Mouse (Mus musculus) heart, embryonic 16.5 days (tissue): ENCODE measurements around the gene Tubgcp5. TPM values are rescaled to one million over a fixed set of nuclear protein-coding genes. Genes with fewer than 3 reads are reported as not detected.

Experiments
- ATAC-seq: fragments of 200-750 bp; cut with Nextera tagmentation; replicated peaks from 2 replicates; pipeline ENCODE4 v1.8.0; 2017; ENCODE audit warnings: moderate number of reproducible peaks; ENCODE audit not compliant: insufficient read depth, low FRiP score; ENCODE audit errors: extremely low read depth
- H3K27ac ChIP-seq: fragments of 300-500 bp; sonication (generic); 2 replicates; pipeline ENCODE4 v1.5.1; 2014; ENCODE audit warnings: mild to moderate bottlenecking, low read length, control low read depth, moderate library complexity
- H3K27me3 ChIP-seq: fragments of 300-500 bp; sonication (generic); 2 replicates; pipeline ENCODE4 v1.6.1; 2014; ENCODE audit warnings: low read length, mixed read lengths; ENCODE audit not compliant: control insufficient read depth, insufficient read depth
- H3K36me3 ChIP-seq: fragments of 300-500 bp; sonication (generic); 2 replicates; pipeline ENCODE4 v1.6.1; 2014; ENCODE audit not compliant: control insufficient read depth, insufficient read depth
- H3K4me1 ChIP-seq: fragments of 300-500 bp; sonication (generic); 2 replicates; pipeline ENCODE4 v1.6.1; 2014; ENCODE audit warnings: low read length, mixed read lengths; ENCODE audit not compliant: control insufficient read depth, insufficient read depth
- H3K4me2 ChIP-seq: fragments of 300-500 bp; sonication (generic); 2 replicates; pipeline ENCODE4 v1.6.1; 2014; ENCODE audit warnings: low read depth, mild to moderate bottlenecking, control low read depth, low read length
- H3K4me3 ChIP-seq: fragments of 300-500 bp; sonication (generic); 2 replicates; pipeline ENCODE4 v1.5.1; 2014; ENCODE audit warnings: mild to moderate bottlenecking, control low read depth, low read length
- H3K9ac ChIP-seq: fragments of 300-500 bp; sonication (generic); 2 replicates; pipeline ENCODE4 v1.6.1; 2014; ENCODE audit warnings: low read length, control low read depth
- H3K9me3 ChIP-seq: fragments of 300-500 bp; sonication (generic); replicated peaks from 2 replicates; pipeline ENCODE4 v1.6.1; 2016; ENCODE audit warnings: low read length; ENCODE audit not compliant: control insufficient read depth
- WGBS: fragments of 180-500 bp; shearing (Covaris S2); extraction: QIAGEN DNeasy Blood & Tissue Kit; methylation state at CpG from one replicate; pipeline ENCODE4 v1.1.7; 2014; 5-methylcytosine and 5-hydroxymethylcytosine counted together
- polyA plus RNA-seq: library from polyadenylated mRNA; unstranded; fragments of >200 nt; fragmentation: Nextera tagmentation; extraction: Ambion mirVana; gene quantifications from 2 replicates; pipeline ENCODE4 v1.2.1, GENCODE M21; 2015

The Tubgcp5 gene
- polyA plus RNA-seq, 1 experiment from 2014 or later = 22.6 TPM

DNA sequence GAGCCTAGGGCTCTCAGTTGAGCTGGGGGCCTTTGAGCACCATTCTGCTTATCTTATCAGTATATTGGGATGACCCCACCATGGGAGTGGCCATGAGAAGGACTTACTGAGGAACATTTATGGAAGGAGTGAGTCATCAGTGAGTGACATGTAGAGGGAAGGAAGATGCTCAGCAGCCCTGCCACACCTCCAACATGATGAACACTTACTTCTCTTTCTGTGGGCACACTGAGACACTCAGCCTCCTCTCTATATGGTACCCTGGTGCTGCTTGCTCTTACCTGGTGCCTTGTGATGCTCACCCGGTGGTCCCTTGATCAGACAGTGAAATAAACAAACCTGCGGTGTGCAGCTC lies 65.5 kb downstream of the Tubgcp5 start:
- Histone ChIP-seq H3K27ac (no peak overlapping the region), H3K9ac (no peak overlapping the region), H3K4me2 (no peak overlapping the region), H3K9me3 (no peaks in the 10 kb centered on the region), H3K27me3 (no peaks in the 10 kb centered on the region), H3K4me1 (0 out of 2 replicates have a peak, but pooled peaks cover 3% of the 10 kb centered on the region), H3K36me3 (no peaks in the 10 kb centered on the region), H3K4me3 (no peak overlapping the region)
- WGBS = 78% methylated on average over 2 of the region's 2 CpGs
- ATAC-seq = no peak

- H3K4me3 ChIP-seq = no peak overlapping the region
- 80% methylated on average over 6 of the region's 6 CpGs for WGBS
- no peaks in the 10 kb centered on the region for H3K27me3 ChIP-seq
- no peak overlapping the region for H3K4me2 ChIP-seq
- no peak for ATAC-seq
- no peaks in the 10 kb centered on the region for H3K36me3 ChIP-seq
- H3K4me1 ChIP-seq = 0 out of 2 replicates have a peak, but pooled peaks cover 3% of the 10 kb centered on the region
- no peaks in the 10 kb centered on the region for H3K9me3 ChIP-seq
- H3K9ac ChIP-seq = no peak overlapping the region
- no peak overlapping the region for H3K27ac ChIP-seq
These were observed 66.0 kb downstream of the Tubgcp5 start for GRCm38 (mm10) chr7:55859956-55860355.

- Histone ChIP-seq H3K4me1 (0 out of 2 replicates have a peak, but pooled peaks cover 3% of the 10 kb centered on the region), H3K27ac (no peak overlapping the region), H3K4me3 (no peak overlapping the region), H3K4me2 (no peak overlapping the region), H3K36me3 (no peaks in the 10 kb centered on the region), H3K9me3 (no peaks in the 10 kb centered on the region), H3K9ac (no peak overlapping the region), H3K27me3 (no peaks in the 10 kb centered on the region)
- no peak for ATAC-seq
- WGBS = 79% methylated on average over 4 of the region's 4 CpGs
These were observed 67.2 kb downstream of the Tubgcp5 start for GRCm38 (mm10) chr7:55861175-55861574.

GRCm38 (mm10) chr7:55865044-55865443 lies 71.1 kb downstream of the Tubgcp5 start:
- Histone ChIP-seq H3K4me3 (no peak overlapping the region), H3K27me3 (no peaks in the 10 kb centered on the region), H3K4me2 (no peak overlapping the region), H3K9me3 (no peaks in the 10 kb centered on the region), H3K9ac (no peak overlapping the region), H3K36me3 (no peaks in the 10 kb centered on the region), H3K4me1 (peaks cover 1% of the 10 kb centered on the region; the same call in 1 of the 2 replicates), H3K27ac (no peak overlapping the region)
- no peak for ATAC-seq

GRCm38 (mm10) chr7:55865750-55866416 lies 71.9 kb downstream of the Tubgcp5 start:
- Histone ChIP-seq H3K4me2 (no peak overlapping the region), H3K9ac (no peak overlapping the region), H3K4me1 (peaks cover 2% of the 10 kb centered on the region; the same call in 1 of the 2 replicates), H3K36me3 (no peaks in the 10 kb centered on the region), H3K4me3 (no peak overlapping the region), H3K27me3 (no peaks in the 10 kb centered on the region), H3K27ac (no peak overlapping the region), H3K9me3 (no peaks in the 10 kb centered on the region)
- ATAC-seq = no peak
- 68% methylated on average over 8 of the region's 8 CpGs for WGBS

DNA sequence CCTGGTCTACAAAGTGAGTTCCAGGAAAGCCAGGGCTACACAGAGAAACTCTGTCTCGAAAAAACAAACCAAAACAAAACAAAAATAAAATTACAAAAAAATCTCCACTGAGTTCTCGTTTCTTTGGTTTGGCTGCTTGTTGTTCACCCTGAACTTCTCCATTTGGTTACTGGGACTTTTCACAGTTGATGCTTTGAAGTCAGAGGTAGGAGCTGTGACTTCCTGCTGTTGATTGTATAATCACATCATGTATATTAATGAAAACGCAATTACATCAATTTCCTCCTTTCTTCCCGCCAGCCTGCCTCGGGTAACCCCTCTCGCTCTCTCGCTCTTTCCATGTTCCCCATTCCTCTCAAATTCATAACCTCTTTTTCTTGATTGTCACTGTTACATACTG lies 74.3 kb downstream of the Tubgcp5 start:
- Histone ChIP-seq H3K27ac (no peak overlapping the region), H3K27me3 (no peaks in the 10 kb centered on the region), H3K36me3 (peaks cover 5% of the 10 kb centered on the region), H3K9me3 (no peaks in the 10 kb centered on the region), H3K4me3 (no peak overlapping the region), H3K9ac (no peak overlapping the region), H3K4me2 (no peak overlapping the region), H3K4me1 (peaks cover 2% of the 10 kb centered on the region; the same call in 1 of the 2 replicates)
- WGBS = 86% methylated on average over 7 of the region's 7 CpGs
- no peak for ATAC-seq

- Histone ChIP-seq H3K4me2 (no peak overlapping the region), H3K36me3 (peaks cover 14% of the 10 kb centered on the region), H3K4me1 (peaks cover 2% of the 10 kb centered on the region; the same call in 1 of the 2 replicates), H3K9ac (no peak overlapping the region), H3K27me3 (no peaks in the 10 kb centered on the region), H3K27ac (no peak overlapping the region), H3K9me3 (no peaks in the 10 kb centered on the region), H3K4me3 (no peak overlapping the region)
- no peak for ATAC-seq
- 85% methylated on average over 3 of the region's 3 CpGs for WGBS
These were observed 75.3 kb downstream of the Tubgcp5 start for GRCm38 (mm10) chr7:55869220-55869619.

DNA sequence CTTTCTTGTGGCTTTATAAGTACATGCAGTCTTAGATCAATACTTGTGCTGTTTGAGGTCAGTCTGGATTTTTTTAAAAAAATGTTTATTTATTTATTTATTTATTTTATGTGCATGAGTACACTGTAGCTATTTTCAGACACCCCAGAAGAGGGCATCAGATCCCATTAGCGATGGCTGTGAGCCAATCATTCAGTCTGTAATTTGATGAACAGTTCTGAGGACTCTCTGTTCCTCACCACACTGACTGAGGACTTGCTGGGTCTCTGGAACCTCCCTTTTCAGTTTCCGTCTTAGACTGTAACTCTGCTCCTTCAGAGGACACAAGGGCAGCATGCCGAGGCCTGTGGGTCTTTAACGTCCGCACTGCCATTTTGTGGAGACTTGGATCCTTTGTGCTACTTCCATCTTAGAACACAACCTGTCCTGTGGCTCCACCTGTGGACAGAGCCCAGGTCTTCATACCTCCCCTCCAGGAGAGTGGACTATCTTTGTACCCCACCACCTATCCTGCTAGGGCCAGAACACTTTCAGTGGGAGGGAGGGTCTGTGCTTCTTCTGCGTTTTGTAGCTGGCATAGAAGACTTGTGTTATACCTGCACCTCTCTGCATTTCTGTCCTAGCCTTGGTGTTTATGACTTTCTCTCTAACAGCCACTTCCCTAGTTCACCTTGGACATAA lies 76.5 kb downstream of the Tubgcp5 start:
- Histone ChIP-seq H3K4me1 (peaks cover 2% of the 10 kb centered on the region; the same call in 1 of the 2 replicates), H3K27ac (no peak overlapping the region), H3K9me3 (no peaks in the 10 kb centered on the region), H3K36me3 (peaks cover 21% of the 10 kb centered on the region), H3K27me3 (no peaks in the 10 kb centered on the region), H3K4me3 (no peak overlapping the region), H3K4me2 (no peak overlapping the region), H3K9ac (no peak overlapping the region)
- 86% methylated on average over 6 of the region's 6 CpGs for WGBS
- ATAC-seq = no peak

GRCm38 (mm10) chr7:55871476-55871875 lies 77.5 kb downstream of the Tubgcp5 start:
- no peaks in the 10 kb centered on the region for H3K27me3 ChIP-seq
- peaks cover 2% of the 10 kb centered on the region; the same call in 1 of the 2 replicates for H3K4me1 ChIP-seq
- no peak overlapping the region for H3K27ac ChIP-seq
- peaks cover 26% of the 10 kb centered on the region for H3K36me3 ChIP-seq
- ATAC-seq = no peak
- H3K4me2 ChIP-seq = no peak overlapping the region
- H3K4me3 ChIP-seq = no peak overlapping the region
- H3K9me3 ChIP-seq = no peaks in the 10 kb centered on the region
- WGBS = 73% methylated on average over 5 of the region's 5 CpGs
- no peak overlapping the region for H3K9ac ChIP-seq
